Mouse (Mus musculus): ENCODE data around the gene Plod3. TPM values are rescaled to one million over a fixed set of nuclear protein-coding genes. Genes with fewer than 3 reads are reported as not detected.
A peak's percentile ranks its signal among the peaks of the same experiment; 100 is the strongest.
"Not testable (repeated sequence)": the region's sequence is repeated elsewhere in the genome, so short reads cannot be mapped to it uniquely, and the experiment has no call there.

The Plod3 gene
- total RNA-seq (2014; rRNA removed; ENCODE audit: low replicate concordance) (37.1 and 60.3 TPM in 2 replicates), polyA plus RNA-seq (2015; fragmentation: Nextera tagmentation; extraction: Ambion mirVana) (21.7 and 24.5 TPM in 2 replicates)

DNA sequence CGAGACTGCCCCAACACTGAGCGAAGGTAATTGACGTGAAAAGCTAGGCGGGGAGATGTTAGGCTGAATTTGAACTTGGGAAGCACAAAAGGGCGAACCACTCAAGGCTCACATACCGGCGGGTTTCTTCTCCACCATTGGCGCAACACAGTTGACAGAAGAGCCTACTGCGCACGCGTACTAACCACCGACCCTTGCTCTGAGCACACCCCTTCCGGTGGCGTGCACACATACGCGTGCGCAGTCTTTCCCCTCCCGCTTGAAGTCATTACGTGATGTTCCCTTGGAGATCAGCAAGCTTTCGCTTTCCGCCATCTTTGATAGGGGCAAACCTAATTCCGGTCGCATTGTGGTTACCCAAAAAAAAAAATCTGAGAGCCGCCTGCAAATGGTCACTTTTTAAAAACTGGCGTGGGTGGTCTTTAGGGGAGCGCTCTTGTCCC is at the start of gene Plod3:
Gene Plod3, plus strand, starts transcription at position 325 of the 443 bp plus-strand sequence.
- WGBS, result under 1% methylated on average over 26 of the region's 26 CpGs
- peak; percentile 95 for ATAC-seq (ENCODE audit: insufficient read depth, low read depth)
- H3K36me3 ChIP-seq (replicated peaks; ENCODE audit: control insufficient read depth, insufficient read depth, low read length), result peaks cover 37% of the 10 kb centered on the region

DNA sequence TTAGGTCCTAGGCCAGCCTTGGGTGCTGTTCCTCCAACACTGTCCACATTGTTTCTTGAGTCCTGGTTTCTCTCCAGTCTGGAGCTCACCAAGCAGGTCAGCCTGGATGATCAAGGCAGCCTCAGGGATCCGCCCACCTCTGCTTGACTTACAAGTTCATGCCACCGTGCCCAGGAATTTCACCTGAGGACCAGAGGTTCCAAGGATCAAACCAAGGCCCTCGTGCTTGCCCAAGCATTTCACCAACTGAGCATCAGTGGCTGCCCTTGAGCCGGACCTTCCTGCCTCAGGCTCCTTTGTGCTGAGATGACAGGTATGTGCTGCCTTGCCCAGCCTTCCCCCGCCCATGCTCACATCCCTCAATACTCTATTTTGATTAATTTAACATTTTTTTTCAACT is 49.2 kb upstream of the Plod3 start:
- H3K4me2 ChIP-seq (ENCODE audit: low read depth, low read length), result no peak overlapping the region
- 84% methylated on average over 5 of the region's 5 CpGs for WGBS
- no peaks in the 10 kb centered on the region for H3K9me3 ChIP-seq (replicated peaks; ENCODE audit: control insufficient read depth, low read length)
- H3K36me3 ChIP-seq (replicated peaks; ENCODE audit: control insufficient read depth, insufficient read depth, low read length), result no peaks in the 10 kb centered on the region
- ATAC-seq (ENCODE audit: insufficient read depth, low read depth) (no peak), DNase-seq (ENCODE audit: low spot score) (no peak)
- no peaks in the 10 kb centered on the region for H3K4me1 ChIP-seq (ENCODE audit: control insufficient read depth, insufficient read depth)
- no peak overlapping the region for H3K9ac ChIP-seq (replicated peaks; ENCODE audit: low read depth, low read length)
- no peaks in the 10 kb centered on the region for H3K27me3 ChIP-seq (ENCODE audit: control insufficient read depth, insufficient read depth, low read length)
- H3K27ac ChIP-seq (ENCODE audit: low read depth), result no peak overlapping the region
- TF ChIP-seq CTCF (IDR thresholded peaks at IDR 0.05; ENCODE audit: low read depth) (no peak), EP300 (IDR thresholded peaks at IDR 0.05; ENCODE audit: low read depth) (no peak)
- no peak overlapping the region for H3K4me3 ChIP-seq (ENCODE audit: low read depth, low read length)

More for the DNA sequence above, at the start of gene Plod3:
- Histone ChIP-seq H3K9ac (replicated peaks; ENCODE audit: low read depth, low read length) (peak within 1 kb of the TSS; percentile 86), H3K4me3 (ENCODE audit: low read depth, low read length) (peak within 1 kb of the TSS; percentile 89), H3K4me2 (ENCODE audit: low read depth, low read length) (peak within 1 kb of the TSS; percentile 94), H3K4me1 (ENCODE audit: control insufficient read depth, insufficient read depth) (peaks cover 10% of the 10 kb centered on the region; the same call in 1 of the 2 replicates), H3K9me3 (replicated peaks; ENCODE audit: control insufficient read depth, low read length) (no peaks in the 10 kb centered on the region), H3K27ac (ENCODE audit: low read depth) (peak within 1 kb of the TSS; percentile 87), H3K27me3 (ENCODE audit: control insufficient read depth, insufficient read depth, low read length) (no peaks in the 10 kb centered on the region)
- peak; percentile 100 for DNase-seq (ENCODE audit: low spot score)
- no peak for TF ChIP-seq EP300 (IDR thresholded peaks at IDR 0.05; ENCODE audit: low read depth)

- no peaks in the 10 kb centered on the region for H3K27me3 ChIP-seq (ENCODE audit: control insufficient read depth, insufficient read depth, low read length)
- WGBS, result 66% methylated on average over 7 of the region's 7 CpGs
- H3K4me2 ChIP-seq (ENCODE audit: low read depth, low read length), result no peak overlapping the region
- ATAC-seq (ENCODE audit: insufficient read depth, low read depth) (no peak), DNase-seq (ENCODE audit: low spot score) (no peak)
- TF ChIP-seq CTCF (IDR thresholded peaks at IDR 0.05; ENCODE audit: low read depth), result no peak
- no peak for TF ChIP-seq EP300 (IDR thresholded peaks at IDR 0.05; ENCODE audit: low read depth)
- no peaks in the 10 kb centered on the region for H3K9me3 ChIP-seq (replicated peaks; ENCODE audit: control insufficient read depth, low read length)
- H3K4me1 ChIP-seq (ENCODE audit: control insufficient read depth, insufficient read depth), result no peaks in the 10 kb centered on the region
- no peak overlapping the region for H3K27ac ChIP-seq (ENCODE audit: low read depth)
- H3K36me3 ChIP-seq (replicated peaks; ENCODE audit: control insufficient read depth, insufficient read depth, low read length), result no peaks in the 10 kb centered on the region
- no peak overlapping the region for H3K4me3 ChIP-seq (ENCODE audit: low read depth, low read length)
- no peak overlapping the region for H3K9ac ChIP-seq (replicated peaks; ENCODE audit: low read depth, low read length)
These were observed 47.5 kb upstream of the Plod3 start for GRCm38 (mm10) chr5:136939284-136939683.

DNA sequence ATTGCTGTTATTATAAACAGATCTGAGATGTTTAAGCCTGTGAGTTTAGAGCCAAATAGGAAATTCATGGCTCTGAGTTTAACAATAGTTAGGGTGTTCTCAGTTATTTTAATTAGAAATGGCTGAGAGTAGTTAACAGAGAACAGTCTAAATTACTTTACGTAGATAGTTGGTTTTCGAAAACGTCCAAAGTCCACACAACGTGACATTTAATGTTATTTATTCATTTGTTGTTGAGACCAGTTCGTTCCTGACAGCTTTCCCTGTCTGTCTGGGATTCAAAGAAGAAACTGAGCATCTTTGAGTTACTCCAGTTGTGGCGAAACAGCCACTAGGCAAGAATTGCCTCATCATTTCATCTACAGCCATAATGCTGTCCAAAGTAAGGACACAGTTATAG is 46.8 kb upstream of the Plod3 start:
- not testable (repeated sequence) for H3K9me3 ChIP-seq (replicated peaks; ENCODE audit: control insufficient read depth, low read length); ATAC-seq (ENCODE audit: insufficient read depth, low read depth); H3K27ac ChIP-seq (ENCODE audit: low read depth); DNase-seq (ENCODE audit: low spot score); H3K4me3 ChIP-seq (ENCODE audit: low read depth, low read length); H3K4me1 ChIP-seq (ENCODE audit: control insufficient read depth, insufficient read depth); H3K4me2 ChIP-seq (ENCODE audit: low read depth, low read length); H3K36me3 ChIP-seq (replicated peaks; ENCODE audit: control insufficient read depth, insufficient read depth, low read length); H3K27me3 ChIP-seq (ENCODE audit: control insufficient read depth, insufficient read depth, low read length); H3K9ac ChIP-seq (replicated peaks; ENCODE audit: low read depth, low read length)
- 78% methylated on average over 6 of the region's 6 CpGs for WGBS

- H3K27me3 ChIP-seq (ENCODE audit: control insufficient read depth, insufficient read depth, low read length), result no peaks in the 10 kb centered on the region
- DNase-seq (ENCODE audit: low spot score) (no peak), ATAC-seq (ENCODE audit: insufficient read depth, low read depth) (no peak)
- no peaks in the 10 kb centered on the region for H3K9me3 ChIP-seq (replicated peaks; ENCODE audit: control insufficient read depth, low read length)
- H3K9ac ChIP-seq (replicated peaks; ENCODE audit: low read depth, low read length), result no peak overlapping the region
- no peak overlapping the region for H3K4me2 ChIP-seq (ENCODE audit: low read depth, low read length)
- no peaks in the 10 kb centered on the region for H3K36me3 ChIP-seq (replicated peaks; ENCODE audit: control insufficient read depth, insufficient read depth, low read length)
- H3K27ac ChIP-seq (ENCODE audit: low read depth), result no peak overlapping the region
- TF ChIP-seq CTCF (IDR thresholded peaks at IDR 0.05; ENCODE audit: low read depth), result no peak
- TF ChIP-seq EP300 (IDR thresholded peaks at IDR 0.05; ENCODE audit: low read depth), result no peak
- WGBS, result 69% methylated on average over 12 of the region's 12 CpGs
- no peak overlapping the region for H3K4me3 ChIP-seq (ENCODE audit: low read depth, low read length)
- H3K4me1 ChIP-seq (ENCODE audit: control insufficient read depth, insufficient read depth), result no peaks in the 10 kb centered on the region
These were observed 45.8 kb upstream of the Plod3 start for GRCm38 (mm10) chr5:136940845-136941560.

GRCm38 (mm10) chr5:136942781-136943180 is 44.0 kb upstream of the Plod3 start:
- Histone ChIP-seq H3K27me3 (ENCODE audit: control insufficient read depth, insufficient read depth, low read length) (no peaks in the 10 kb centered on the region), H3K9me3 (replicated peaks; ENCODE audit: control insufficient read depth, low read length) (no peaks in the 10 kb centered on the region), H3K4me3 (ENCODE audit: low read depth, low read length) (no peak overlapping the region), H3K36me3 (replicated peaks; ENCODE audit: control insufficient read depth, insufficient read depth, low read length) (no peaks in the 10 kb centered on the region), H3K4me2 (ENCODE audit: low read depth, low read length) (no peak overlapping the region), H3K27ac (ENCODE audit: low read depth) (no peak overlapping the region), H3K4me1 (ENCODE audit: control insufficient read depth, insufficient read depth) (no peaks in the 10 kb centered on the region), H3K9ac (replicated peaks; ENCODE audit: low read depth, low read length) (no peak overlapping the region)
- ATAC-seq (ENCODE audit: insufficient read depth, low read depth) (no peak), DNase-seq (ENCODE audit: low spot score) (no peak)
- TF ChIP-seq EP300 (IDR thresholded peaks at IDR 0.05; ENCODE audit: low read depth), result no peak
- TF ChIP-seq CTCF (IDR thresholded peaks at IDR 0.05; ENCODE audit: low read depth), result no peak
- 62% methylated on average over 3 of the region's 3 CpGs for WGBS

Measured in heart, postnatal 0 days (tissue).